1 mouse cellular context compared by ENCODE assay signal in genomic region chr7:25618865-25619721, GRCm38 (mm10).
TF ChIP-seq lines count a peak whose summit lies in the region.

Gene Dmac2 (plus strand): TSS chr7:25619414.

TF ChIP-seq in CH12.LX, 34 proteins besides CTCF, POLR2A, EP300 and RAD21 (continued from another document):
- peak; percentile 79 for TF ChIP-seq TBP (conservative IDR thresholded peaks at IDR 0.05; ENCODE audit: low read depth, low read length)
- no peak for TF ChIP-seq JUND (conservative IDR thresholded peaks at IDR 0.05; ENCODE audit: low read depth, low read length)
- TF ChIP-seq ZMIZ1 (IDR thresholded peaks at IDR 0.05; ENCODE audit: low read depth, low read length), result no peak
- no peak for TF ChIP-seq CHD1 (IDR thresholded peaks at IDR 0.05; ENCODE audit: low read depth, low read length)
- TF ChIP-seq PAX5 (IDR thresholded peaks at IDR 0.05; ENCODE audit: low read length), result no peak
- TF ChIP-seq SIN3A (IDR thresholded peaks at IDR 0.05; ENCODE audit: low read length), result peak; percentile 99
- TF ChIP-seq HCFC1 (IDR thresholded peaks at IDR 0.05; ENCODE audit: low read depth, low read length), result peak; percentile 81
- TF ChIP-seq SMC3 (IDR thresholded peaks at IDR 0.05; ENCODE audit: low read depth, low read length), result no peak
- TF ChIP-seq NRF1 (IDR thresholded peaks at IDR 0.05; ENCODE audit: low read depth, low read length), result peak; percentile 63
- TF ChIP-seq MYC (IDR thresholded peaks at IDR 0.05; ENCODE audit: low read depth, low read length), result peak; percentile 95
- TF ChIP-seq GABPA (IDR thresholded peaks at IDR 0.05; ENCODE audit: insufficient replicate concordance, low read depth, low read length), result no peak
- no peak for TF ChIP-seq UBTF (IDR thresholded peaks at IDR 0.05; ENCODE audit: low read depth, low read length)
